Mouse (Mus musculus) midbrain, embryonic 14.5 days (tissue): ENCODE measurements around the gene Kifc5b. TPM values are rescaled to one million over a fixed set of nuclear protein-coding genes. Genes with fewer than 3 reads are reported as not detected.
A peak's percentile ranks its signal among the peaks of the same experiment; 100 is the strongest.

Source experiments
- ATAC-seq: fragments of 200-750 bp; cut with Nextera tagmentation; 2 replicates; pipeline ENCODE4 v1.8.0; 2017; ENCODE audit warnings: moderate number of reproducible peaks, moderate library complexity; ENCODE audit not compliant: low FRiP score, low TSS enrichment
- DNase-seq: peaks from one replicate; pipeline ENCODE4 v3.0.0-alpha.2; 2015
- H3K27ac ChIP-seq: fragments of 300-500 bp; sonication (generic); replicated peaks from 2 replicates; pipeline ENCODE4 v1.5.1; 2014; ENCODE audit warnings: mild to moderate bottlenecking, low read depth, low read length, moderate library complexity
- H3K27me3 ChIP-seq: fragments of 300-500 bp; sonication (generic); 2 replicates; pipeline ENCODE4 v1.6.1; 2014; ENCODE audit warnings: low read length, control low read depth, mixed read lengths; ENCODE audit not compliant: control insufficient read depth, insufficient read depth
- H3K36me3 ChIP-seq: fragments of 300-500 bp; sonication (generic); 2 replicates; pipeline ENCODE4 v1.6.1; 2014; ENCODE audit warnings: low read length, control low read depth; ENCODE audit not compliant: control insufficient read depth, insufficient read depth
- H3K4me1 ChIP-seq: fragments of 300-500 bp; sonication (generic); 2 replicates; pipeline ENCODE4 v1.6.1; 2014; ENCODE audit warnings: mild to moderate bottlenecking, antibody characterized with exemption, low read length, control low read depth; ENCODE audit not compliant: control insufficient read depth, insufficient read depth
- H3K4me2 ChIP-seq: fragments of 300-500 bp; sonication (generic); 2 replicates; pipeline ENCODE4 v1.6.1; 2014; ENCODE audit warnings: mild to moderate bottlenecking, low read length, moderate library complexity
- H3K4me3 ChIP-seq: fragments of 300-500 bp; sonication (generic); replicated peaks from 2 replicates; pipeline ENCODE4 v1.5.1; 2014; ENCODE audit warnings: low read depth, low read length
- H3K9ac ChIP-seq: fragments of 300-500 bp; sonication (generic); replicated peaks from 2 replicates; pipeline ENCODE4 v1.6.1; 2014; ENCODE audit warnings: mild to moderate bottlenecking, low read length, moderate library complexity
- H3K9me3 ChIP-seq: fragments of 300-500 bp; sonication (generic); 2 replicates; pipeline ENCODE4 v1.6.1; 2016; ENCODE audit warnings: low read length, control low read depth, mixed read lengths; ENCODE audit not compliant: control insufficient read depth
- WGBS: fragments of 180-500 bp; shearing (Covaris S2); extraction: QIAGEN DNeasy Blood & Tissue Kit; methylation state at CpG from one replicate; pipeline ENCODE4 v1.1.7; 2014; 5-methylcytosine and 5-hydroxymethylcytosine counted together
- polyA plus RNA-seq: library from polyadenylated mRNA; unstranded; fragments of >200 nt; fragmentation: Nextera tagmentation; extraction: Ambion mirVana; gene quantifications from 2 replicates; pipeline ENCODE4 v1.2.1, GENCODE M21; 2014

The Kifc5b gene
- polyA plus RNA-seq, 1 experiment from 2014 or later, result 1.2 TPM

GRCm38 (mm10) chr17:26939178-26939972, 22.5 kb downstream of the Kifc5b start, which contains the start of gene Cuta:
Cuta (minus strand) TSS chr17:26939569.
- Histone ChIP-seq H3K4me1 (peaks cover 34% of the 10 kb centered on the region), H3K27ac (peak within 1 kb of the TSS; percentile 98), H3K36me3 (peaks cover 31% of the 10 kb centered on the region), H3K27me3 (no peaks in the 10 kb centered on the region), H3K9me3 (no peaks in the 10 kb centered on the region), H3K4me2 (peak within 1 kb of the TSS; percentile 96), H3K4me3 (peak within 1 kb of the TSS; percentile 61), H3K9ac (peak within 1 kb of the TSS; percentile 65)
- under 1% methylated on average over 69 of the region's 70 CpGs for WGBS
- ATAC-seq, result peak; percentile 95
- DNase-seq, result peak; percentile 100

GRCm38 (mm10) chr17:26939973-26940300, 23.0 kb downstream of the Kifc5b start:
- WGBS, result 1% methylated on average over 3 of the region's 3 CpGs
- DNase-seq (no peak), ATAC-seq (no peak)
- peak overlapping the region; percentile 65 for H3K9ac ChIP-seq
- peaks cover 25% of the 10 kb centered on the region for H3K36me3 ChIP-seq
- H3K4me1 ChIP-seq, result peaks cover 34% of the 10 kb centered on the region
- H3K9me3 ChIP-seq, result no peaks in the 10 kb centered on the region
- peak overlapping the region; percentile 61 for H3K4me3 ChIP-seq
- H3K27ac ChIP-seq, result peak overlapping the region; percentile 98
- no peaks in the 10 kb centered on the region for H3K27me3 ChIP-seq
- peak overlapping the region; percentile 96 for H3K4me2 ChIP-seq

DNA sequence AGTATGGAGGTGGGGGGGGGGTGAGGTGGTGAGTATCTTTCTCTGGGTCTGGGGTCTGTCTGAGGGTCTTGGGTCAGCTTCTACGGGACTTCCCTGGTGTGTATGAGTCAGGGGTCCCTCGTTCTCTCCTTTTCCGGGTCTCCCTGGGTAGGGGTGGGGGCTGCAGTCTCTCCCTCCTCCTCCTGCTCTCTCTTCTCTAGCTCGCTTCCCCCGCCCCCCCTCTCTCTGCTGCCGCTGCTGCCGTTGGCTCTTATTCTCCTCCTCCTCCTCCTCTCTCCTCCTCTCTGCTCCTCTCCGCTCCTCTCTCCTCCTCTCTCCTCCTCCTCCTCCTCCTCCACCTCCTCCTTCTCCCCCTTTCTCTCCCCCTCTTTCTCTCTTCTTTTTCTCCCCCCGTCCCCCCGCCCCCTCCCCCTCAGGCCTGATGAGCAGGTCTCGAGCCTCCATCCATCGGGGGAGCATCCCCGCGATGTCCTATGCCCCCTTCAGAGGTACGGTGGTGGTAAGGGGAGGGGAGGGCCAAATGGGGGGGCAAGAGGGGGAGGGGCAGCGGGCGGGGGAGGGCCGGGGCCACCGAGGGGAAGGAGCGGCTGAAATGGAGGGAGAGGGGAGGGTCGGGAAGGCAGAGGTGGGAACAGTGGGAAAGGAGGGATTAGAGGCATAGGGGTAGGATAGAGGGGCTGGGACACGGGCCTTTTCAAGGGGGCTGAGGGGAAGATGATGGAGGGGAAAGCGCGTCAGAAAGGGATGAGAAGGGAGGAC, 24.3 kb downstream of the Kifc5b start, which contains the start of gene Syngap1:
Gene Syngap1, plus strand, starts transcription at position 223 of the 759 bp plus-strand sequence.
- ATAC-seq (no peak), DNase-seq (peak; percentile 80)
- H3K4me2 ChIP-seq, result peak within 1 kb of the TSS; percentile 96
- peak within 1 kb of the TSS; percentile 61 for H3K4me3 ChIP-seq
- H3K9me3 ChIP-seq, result no peaks in the 10 kb centered on the region
- H3K27ac ChIP-seq, result peak within 1 kb of the TSS; percentile 98
- WGBS, result 3% methylated on average over 22 of the region's 24 CpGs
- peaks cover 46% of the 10 kb centered on the region for H3K4me1 ChIP-seq
- H3K36me3 ChIP-seq, result peaks cover 12% of the 10 kb centered on the region
- H3K27me3 ChIP-seq, result no peaks in the 10 kb centered on the region
- H3K9ac ChIP-seq, result peak within 1 kb of the TSS; percentile 75

DNA sequence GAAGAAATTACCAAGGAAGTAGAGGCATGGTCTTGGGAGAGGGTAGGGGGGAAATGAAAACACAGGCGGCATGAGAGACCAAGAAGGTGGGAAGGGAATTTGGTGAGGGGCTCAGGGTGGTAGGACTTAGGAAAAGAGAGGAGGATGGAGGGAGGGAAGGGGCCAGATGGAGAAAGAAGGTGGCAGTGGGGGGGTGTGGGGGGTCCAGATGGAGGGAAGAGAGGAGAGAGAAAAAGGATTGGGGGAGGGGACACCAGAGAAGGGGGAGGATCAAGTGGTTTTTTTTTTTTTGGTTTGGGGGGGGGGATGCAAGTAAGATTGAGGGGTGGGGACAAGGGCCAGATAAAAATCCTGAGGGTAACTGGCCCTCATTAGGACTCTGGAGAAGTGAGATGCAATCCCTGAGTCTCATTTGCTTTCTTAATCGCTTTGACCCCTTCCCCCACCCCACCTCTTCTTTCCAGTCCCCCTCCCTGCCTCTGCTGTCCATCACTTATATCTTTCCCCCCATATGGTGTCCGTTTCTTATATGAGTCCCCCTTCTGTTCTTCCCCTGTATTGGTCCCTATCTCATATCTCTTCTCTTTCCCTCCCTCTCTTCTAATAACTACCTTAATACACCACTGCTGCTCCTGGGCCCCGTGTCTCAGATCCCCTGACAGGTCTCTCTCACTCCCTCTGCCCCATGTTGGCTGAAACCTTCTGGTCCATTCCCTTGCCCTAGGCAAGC, 25.1 kb downstream of the Kifc5b start:
- Histone ChIP-seq H3K9me3 (no peaks in the 10 kb centered on the region), H3K36me3 (peaks cover 4% of the 10 kb centered on the region), H3K4me2 (peak overlapping the region; percentile 67), H3K27me3 (no peaks in the 10 kb centered on the region), H3K27ac (peak overlapping the region; percentile 98), H3K4me3 (peak overlapping the region; percentile 49), H3K9ac (peak overlapping the region; percentile 75), H3K4me1 (peaks cover 54% of the 10 kb centered on the region)
- WGBS, result 3% methylated on average over 4 of the region's 4 CpGs
- ATAC-seq, result no peak
- DNase-seq, result peak; percentile 40

- DNase-seq (peak; percentile 17), ATAC-seq (no peak)
- H3K9me3 ChIP-seq, result no peaks in the 10 kb centered on the region
- peak overlapping the region; percentile 38 for H3K4me3 ChIP-seq
- peak overlapping the region; percentile 76 for H3K4me2 ChIP-seq
- H3K4me1 ChIP-seq, result peaks cover 57% of the 10 kb centered on the region
- peak overlapping the region; percentile 64 for H3K9ac ChIP-seq
- peak overlapping the region; percentile 67 for H3K27ac ChIP-seq
- H3K27me3 ChIP-seq, result no peaks in the 10 kb centered on the region
- 18% methylated on average over 13 of the region's 13 CpGs for WGBS
- H3K36me3 ChIP-seq, result no peaks in the 10 kb centered on the region
These were observed 29.1 kb downstream of the Kifc5b start for GRCm38 (mm10) chr17:26945824-26946495.

- DNase-seq (peak; percentile 70), ATAC-seq (0 out of 2 replicates have a peak, but pooled peaks have one; percentile 12)
- Histone ChIP-seq H3K27me3 (no peaks in the 10 kb centered on the region), H3K9me3 (no peaks in the 10 kb centered on the region), H3K4me2 (peak overlapping the region; percentile 76), H3K4me1 (peaks cover 59% of the 10 kb centered on the region), H3K27ac (peak overlapping the region; percentile 67), H3K36me3 (no peaks in the 10 kb centered on the region), H3K4me3 (peak overlapping the region; percentile 38), H3K9ac (peak overlapping the region; percentile 64)
- under 1% methylated on average over 37 of the region's 37 CpGs for WGBS
These were observed 29.7 kb downstream of the Kifc5b start for GRCm38 (mm10) chr17:26946567-26946966.

- no peaks in the 10 kb centered on the region for H3K27me3 ChIP-seq
- WGBS, result 20% methylated on average over 12 of the region's 12 CpGs
- no peak for ATAC-seq
- peaks cover 62% of the 10 kb centered on the region for H3K4me1 ChIP-seq
- H3K9ac ChIP-seq, result no peak overlapping the region; the same call in 1 of the 2 replicates
- peak overlapping the region; percentile 67 for H3K27ac ChIP-seq
- H3K9me3 ChIP-seq, result no peaks in the 10 kb centered on the region
- H3K36me3 ChIP-seq, result no peaks in the 10 kb centered on the region
- peak overlapping the region; percentile 76 for H3K4me2 ChIP-seq
- peak; percentile 56 for DNase-seq
- peak overlapping the region; percentile 38; the same call in 1 of the 2 replicates for H3K4me3 ChIP-seq
These were observed 30.6 kb downstream of the Kifc5b start for GRCm38 (mm10) chr17:26947231-26948100.
